Mouse (Mus musculus): ENCODE results near the gene Yipf4.

Gene Yipf4

DNA sequence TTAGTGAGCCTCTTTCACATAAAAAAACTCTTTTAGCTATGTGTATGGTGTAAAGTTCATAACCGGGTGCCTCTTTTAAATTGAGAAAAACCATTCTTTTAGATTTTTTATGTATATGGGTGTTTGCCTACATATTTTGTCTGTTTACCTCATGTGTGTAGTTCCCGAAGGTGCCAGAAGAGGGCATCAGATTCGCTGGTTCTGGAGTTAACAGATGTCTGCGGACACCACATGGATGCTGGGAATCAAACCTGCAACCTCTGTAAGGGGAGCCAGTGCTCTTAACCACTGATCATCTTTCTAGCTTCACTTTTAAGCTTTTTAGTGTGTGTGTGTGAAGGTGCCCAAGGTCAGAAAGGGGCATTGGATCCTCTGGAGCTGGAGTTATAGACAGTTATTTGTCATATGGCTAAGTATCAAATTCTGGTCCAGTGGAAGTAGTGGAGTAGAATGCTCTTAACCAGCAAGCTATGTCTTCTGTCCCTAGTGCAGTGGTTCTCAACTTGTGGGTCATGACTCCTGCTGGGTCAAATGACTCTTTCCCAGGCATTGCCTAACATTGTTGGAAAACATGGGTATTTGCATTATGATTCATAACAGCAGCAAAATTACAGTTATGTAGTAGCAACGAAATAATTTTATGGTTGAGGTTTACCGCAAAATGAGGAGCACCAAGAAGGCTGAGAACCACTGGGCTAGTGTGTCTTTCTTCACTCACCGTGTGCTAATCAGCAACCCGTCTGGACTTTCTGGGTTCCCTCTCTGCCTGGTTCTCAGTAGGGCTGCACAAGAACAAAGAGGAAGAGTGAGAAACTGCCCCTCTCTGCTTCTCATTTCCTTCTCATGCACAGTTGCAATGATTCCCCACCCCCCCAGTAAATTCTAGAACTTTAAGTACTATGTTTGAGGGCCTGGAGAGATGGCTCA is 33.8 kb downstream of the Yipf4 start:
- DNase-seq (ENCODE audit: low spot score in 2 of 2) = no peak

DNA sequence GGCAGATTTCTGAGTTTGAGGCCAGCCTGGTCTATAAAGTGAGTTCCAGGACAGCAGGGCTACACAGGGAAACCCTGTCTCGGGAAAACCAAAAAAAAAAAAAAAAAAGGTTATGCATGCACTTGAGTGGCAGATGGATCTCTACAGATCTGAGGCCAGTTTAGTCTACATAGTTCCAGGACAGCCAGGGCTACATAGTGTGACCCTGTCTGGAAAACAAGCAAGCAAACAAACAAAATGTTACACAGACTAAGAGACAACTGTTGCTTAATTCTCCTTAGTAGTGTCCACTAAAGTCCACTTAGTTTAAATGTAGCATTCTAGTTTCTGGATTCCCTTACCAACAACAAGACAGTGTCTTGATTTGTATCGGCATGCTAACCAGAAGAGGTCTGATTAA is 36.8 kb downstream of the Yipf4 start:
- no peak for DNase-seq (ENCODE audit: low spot score in 2 of 2)

DNA sequence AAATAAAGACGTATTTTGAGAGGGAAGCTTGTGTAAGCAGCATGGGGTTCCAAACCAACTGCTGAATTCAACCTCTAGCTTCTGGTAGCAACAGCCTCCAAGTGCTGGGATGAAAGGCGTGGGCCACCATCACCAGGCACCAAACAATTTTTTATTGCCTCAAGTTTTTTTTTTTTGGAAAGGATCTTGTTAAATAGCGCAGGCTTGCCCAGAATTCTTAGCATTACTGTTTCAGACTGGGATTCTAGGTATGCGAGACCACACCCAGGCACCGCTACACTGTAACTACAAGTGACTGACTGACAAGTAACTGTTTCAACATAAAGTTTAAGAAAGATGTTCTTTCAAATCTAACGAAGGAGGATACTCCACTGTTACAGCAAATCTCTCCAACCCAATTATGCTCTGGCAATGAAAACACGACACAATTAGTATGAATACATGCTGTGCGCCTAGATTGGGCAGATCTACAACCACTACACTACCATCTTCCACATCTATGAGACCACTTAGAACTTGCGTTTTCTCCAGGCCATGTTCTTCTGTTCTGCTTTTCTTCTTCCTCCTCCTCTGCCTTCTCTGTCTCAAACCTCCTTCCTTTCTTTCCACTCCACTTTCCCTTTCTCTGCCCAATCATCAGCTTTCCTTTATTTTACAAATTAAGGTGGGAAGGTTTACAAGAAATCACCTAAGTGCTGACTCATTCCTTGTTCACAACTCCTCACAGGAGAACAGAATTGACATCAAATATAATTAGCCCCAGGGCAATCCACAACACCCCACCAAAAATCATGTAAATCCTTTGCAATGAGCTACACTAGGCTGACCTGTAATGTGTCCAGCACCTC is 37.7 kb downstream of the Yipf4 start:
- DNase-seq (ENCODE audit: low spot score in 2 of 2) = no peak

DNA sequence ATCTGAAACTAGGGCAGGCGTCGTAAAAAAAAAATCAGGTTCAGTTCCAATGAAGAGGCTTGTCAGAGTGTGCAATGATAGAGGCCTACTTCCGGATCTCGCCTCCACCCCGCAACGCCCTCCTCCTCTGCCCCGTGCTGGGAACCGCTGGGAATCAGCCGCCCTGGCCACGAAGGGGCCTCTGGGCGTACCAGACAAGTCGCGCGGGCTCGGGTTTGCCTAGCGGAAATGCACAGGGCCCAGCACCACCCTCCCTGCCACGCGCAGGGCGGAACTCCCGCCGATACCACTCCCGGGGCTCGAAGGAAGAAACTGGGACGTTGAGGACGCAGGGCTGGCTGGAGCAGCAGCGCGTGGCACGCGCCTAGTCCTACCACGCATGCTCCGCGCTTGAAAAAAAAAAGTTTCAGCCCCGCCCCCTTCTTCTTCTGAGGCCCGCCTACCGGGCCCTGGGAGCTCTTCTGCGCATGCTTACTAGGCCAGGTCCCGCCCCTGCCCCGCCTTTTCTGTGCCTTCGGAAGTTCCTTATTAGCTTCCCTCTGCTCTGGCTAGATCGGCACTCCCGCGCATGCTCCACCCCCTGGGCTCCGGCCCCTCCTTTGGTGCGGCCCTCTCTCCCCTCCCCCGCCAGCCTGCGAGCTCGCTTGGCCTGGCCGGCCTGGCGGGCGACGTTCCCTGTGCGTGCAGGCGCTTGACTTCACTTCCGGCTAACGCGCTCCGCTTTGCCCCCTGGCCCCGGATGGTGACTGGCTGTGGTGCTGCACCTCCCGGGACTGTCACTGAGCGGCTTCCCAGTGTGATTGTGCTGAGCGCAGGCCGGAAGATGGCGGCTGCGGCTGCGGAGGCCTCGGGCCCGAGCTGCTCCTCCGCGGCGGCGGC is 38.7 kb downstream of the Yipf4 start, which contains the start of gene Birc6:
Gene Birc6, plus strand, starts transcription at position 567 of the 879 bp plus-strand sequence.
- DNase-seq (ENCODE audit: low spot score in 2 of 2) = peak; percentile 100

DNA sequence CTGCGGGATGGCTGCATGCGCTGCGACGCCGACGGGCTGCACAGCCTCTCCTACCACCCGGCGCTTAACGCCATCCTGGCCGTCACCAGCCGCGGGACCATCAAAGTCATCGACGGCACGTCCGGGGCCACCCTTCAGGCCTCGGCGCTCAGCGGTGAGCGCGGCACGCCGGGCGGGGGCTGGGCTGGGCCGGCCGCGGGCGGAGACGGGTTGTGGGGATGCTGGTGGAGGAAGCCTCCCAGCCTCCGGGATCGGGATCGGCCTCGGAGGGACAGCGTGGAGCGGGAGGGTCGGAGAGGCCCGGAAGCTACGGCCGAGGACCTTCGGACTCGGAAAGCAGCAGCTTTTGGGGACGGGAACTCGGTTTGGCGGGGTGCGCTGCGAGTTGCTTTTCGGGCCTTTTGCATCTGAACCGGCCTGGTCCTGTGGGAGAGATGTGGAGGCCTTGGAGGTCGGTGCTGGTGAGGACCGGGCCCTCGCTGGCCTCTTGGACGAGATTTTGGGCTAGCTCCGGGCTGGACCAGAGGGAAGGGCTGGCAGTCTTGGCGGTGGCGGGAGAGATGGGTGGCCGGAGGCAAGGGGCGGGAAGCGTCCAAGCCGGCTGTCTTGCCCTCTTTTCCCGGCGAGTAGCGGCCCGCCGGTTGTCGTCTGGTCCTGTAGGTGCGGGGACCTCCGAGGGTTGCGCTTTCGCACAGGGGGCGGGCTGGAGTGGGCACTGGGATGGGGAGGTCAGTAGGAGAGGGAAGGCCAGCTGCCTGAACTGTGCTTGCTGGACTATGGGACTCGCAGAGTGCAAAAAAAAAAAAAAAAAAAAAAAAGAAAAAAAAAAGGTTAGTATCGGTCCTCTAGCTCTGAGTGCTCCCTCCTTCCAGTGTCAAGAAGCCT is 39.6 kb downstream of the Yipf4 start:
- peak in 1 of 2 experiments; percentile 65 for DNase-seq (ENCODE audit: low spot score in 2 of 2)

DNA sequence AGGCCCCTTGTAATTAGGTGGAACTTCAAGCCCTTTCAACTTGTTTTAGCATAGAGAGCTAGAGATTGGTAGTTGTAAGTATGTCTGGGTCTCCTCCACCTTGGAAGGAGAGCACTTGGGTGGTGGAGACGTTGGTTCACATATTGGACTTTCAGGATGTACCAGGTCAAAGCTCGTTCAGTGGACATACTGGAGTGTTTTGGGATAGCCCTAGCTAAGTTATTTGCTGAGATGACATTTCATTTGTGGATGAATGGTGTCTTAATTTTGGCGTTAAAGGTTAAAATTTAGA is 40.2 kb downstream of the Yipf4 start:
- DNase-seq (ENCODE audit: low spot score in 2 of 2) = no peak

DNA sequence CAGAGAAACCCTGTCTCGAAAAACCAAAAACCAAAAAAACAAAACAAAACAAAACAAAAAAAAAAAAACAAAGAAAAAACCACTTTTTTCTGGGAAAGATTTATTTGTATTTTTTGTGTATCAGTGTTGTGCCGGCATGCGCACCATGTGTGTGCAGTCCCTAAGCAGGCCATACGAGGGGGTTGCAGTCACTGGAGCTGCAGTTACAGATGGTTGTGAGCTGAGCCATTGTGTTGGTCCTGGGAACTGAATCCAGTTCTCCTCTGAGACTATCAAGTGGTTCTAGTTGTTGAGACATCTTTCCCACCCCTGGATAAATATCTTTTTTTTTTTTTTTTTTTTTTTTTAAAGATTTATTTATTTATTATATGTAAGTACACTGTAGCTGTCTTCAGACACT is 45.7 kb downstream of the Yipf4 start:
- DNase-seq (ENCODE audit: low spot score in 2 of 2) = no peak

DNA sequence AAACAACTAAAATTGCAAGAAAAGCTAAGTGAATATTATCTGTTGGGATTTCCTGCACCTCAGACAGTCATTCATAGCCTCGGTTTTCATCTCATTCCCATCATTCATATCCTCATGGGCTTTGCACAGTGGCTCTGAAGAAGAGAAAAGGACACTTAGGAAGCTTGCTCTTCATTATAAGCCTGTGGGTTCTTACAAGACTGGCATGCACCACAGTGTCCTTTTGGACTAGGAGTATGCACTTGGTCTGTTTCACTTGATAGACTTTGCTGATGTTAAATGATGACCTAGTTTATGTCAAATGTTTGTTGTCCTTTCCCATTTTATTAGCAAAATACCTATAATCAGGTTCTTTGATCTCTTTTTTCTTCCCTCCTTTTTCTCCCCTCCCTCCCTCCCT is 48.2 kb downstream of the Yipf4 start:
- DNase-seq (ENCODE audit: low spot score in 2 of 2) = no peak

DNA sequence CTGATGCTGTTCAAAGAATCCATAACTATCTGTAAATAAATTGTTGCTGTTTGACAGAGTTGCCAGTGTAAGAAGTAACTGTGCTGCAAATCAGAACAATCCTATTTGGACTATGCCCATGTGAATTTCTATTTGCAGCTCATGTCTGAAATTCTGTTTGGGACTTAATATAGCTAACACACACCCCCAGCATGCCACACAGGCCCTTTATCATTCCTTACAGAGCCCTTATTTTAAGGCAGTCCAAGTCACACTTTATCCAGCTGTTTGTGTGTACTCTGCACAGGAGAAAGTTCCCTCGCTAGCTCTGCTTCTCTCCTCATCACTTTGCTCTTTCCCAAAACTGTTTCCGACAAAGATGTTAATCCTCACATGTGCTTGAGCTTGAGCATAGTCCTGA is 54.3 kb downstream of the Yipf4 start:
- DNase-seq (ENCODE audit: low spot score in 2 of 2) = no peak
